Mouse (Mus musculus): ENCODE measurements around the gene Pcbp2.

- TF ChIP-seq POLR2A (IDR thresholded peaks at IDR 0.05; ENCODE audit: insufficient read length, low read depth) (no peak), MAX (IDR thresholded peaks at IDR 0.05; ENCODE audit: low read depth) (no peak), CEBPB (IDR thresholded peaks at IDR 0.05; ENCODE audit: insufficient read depth, poor library complexity, severe bottlenecking) (no peak), MYOG (IDR thresholded peaks at IDR 0.05; ENCODE audit: control insufficient read depth in 1 of 3, insufficient read depth in 1 of 3, insufficient read length in 2 of 3, low read depth in 2 of 3) (no peak)
These were observed 28.0 kb downstream of the Pcbp2 start for GRCm38 (mm10) chr15:102498322-102498721.
